Comparison of ENCODE assay signal across 34 mouse cellular contexts in the genomic region with DNA sequence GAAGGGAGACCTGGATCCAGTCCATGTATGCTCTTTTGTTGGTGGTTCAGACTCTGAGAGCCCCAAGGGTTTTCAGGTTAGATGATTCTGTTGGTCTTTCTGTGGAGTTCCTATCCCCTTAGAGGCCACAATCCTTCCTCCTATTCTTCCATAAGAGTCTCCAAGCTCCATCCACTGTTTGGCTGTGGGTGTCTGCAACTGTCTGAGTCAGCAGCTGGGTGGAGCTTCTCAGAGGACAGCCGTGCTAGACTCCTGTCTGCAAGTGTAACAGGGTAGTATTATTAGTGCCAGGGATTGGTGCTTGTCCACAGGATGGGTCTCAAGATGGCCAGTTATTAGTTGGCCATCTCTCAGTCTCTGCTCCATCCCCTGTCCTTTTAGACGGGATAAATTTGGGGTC. TPM values are rescaled to one million over a fixed set of nuclear protein-coding genes. Genes with fewer than 3 reads are reported as not detected.
"Had no signal": no experiment of that assay in that cellular context is flagged by ENCODE, and none has a peak within 500 bp of the region (broad histone marks: within the 10 kb centered on the region; RNA-seq: fewer than 3 reads in every experiment).

No protein-coding gene starts in this region.

- H3K4me2 ChIP-seq: heart, embryonic 11.5 days; heart, embryonic 12.5 days; heart, embryonic 13.5 days; hindbrain, embryonic 12.5 days; hindbrain, embryonic 13.5 days; hindbrain, embryonic 14.5 days; hindbrain, embryonic 15.5 days; intestine, embryonic 15.5 days; kidney, embryonic 15.5 days had no signal

- H3K36me3 ChIP-seq: heart, embryonic 10.5 days; heart, embryonic 12.5 days; heart, embryonic 13.5 days; heart, embryonic 15.5 days; hindbrain, embryonic 10.5 days; hindbrain, embryonic 12.5 days; hindbrain, embryonic 13.5 days; hindbrain, embryonic 15.5 days; intestine, embryonic 15.5 days; kidney, embryonic 15.5 days had no signal

- DNase-seq: heart, postnatal 10 days; heart, postnatal 14 days; heart, postnatal 36 days; heart, postnatal 4 days; kidney, adult 11 months; kidney, adult 18-20 months; kidney, adult 2 months; kidney, adult 8-10 months; kidney, adult 9 months; kidney, postnatal 10 days; kidney, postnatal 14 days; kidney, postnatal 36 days; kidney, postnatal 4 days; layer of hippocampus, adult 9-11 months; layer of hippocampus, postnatal 36 days had no signal

- H3K4me3 ChIP-seq: heart, embryonic 10.5 days; heart, embryonic 12.5 days; heart, embryonic 13.5 days; heart, embryonic 15.5 days; hindbrain, embryonic 10.5 days; hindbrain, embryonic 12.5 days; hindbrain, embryonic 13.5 days; hindbrain, embryonic 15.5 days; intestine, embryonic 15.5 days; kidney, embryonic 15.5 days; layer of hippocampus, adult 2 months had no signal

- H3K9ac ChIP-seq: heart, embryonic 12.5 days; heart, embryonic 13.5 days; heart, embryonic 15.5 days; hindbrain, embryonic 12.5 days; hindbrain, embryonic 13.5 days; hindbrain, embryonic 14.5 days; hindbrain, embryonic 15.5 days; intestine, embryonic 15.5 days; kidney, embryonic 15.5 days had no signal

- H3K9me3 ChIP-seq: heart, embryonic 10.5 days; heart, embryonic 12.5 days; heart, embryonic 13.5 days; heart, embryonic 15.5 days; hindbrain, embryonic 10.5 days; hindbrain, embryonic 12.5 days; hindbrain, embryonic 13.5 days; hindbrain, embryonic 15.5 days; intestine, embryonic 15.5 days; kidney, embryonic 15.5 days had no signal

- H3K27ac ChIP-seq: heart, embryonic 10.5 days; heart, embryonic 13.5 days; heart, embryonic 15.5 days; hindbrain, embryonic 10.5 days; hindbrain, embryonic 12.5 days; hindbrain, embryonic 13.5 days; hindbrain, embryonic 14.5 days; hindbrain, embryonic 15.5 days; hindbrain, postnatal 0 days; intestine, embryonic 15.5 days; kidney, embryonic 15.5 days; kidney, postnatal 0 days; layer of hippocampus, adult 2 months had no signal

- ATAC-seq: hindbrain, embryonic 16.5 days; hindbrain, postnatal 0 days; inflammation-experienced regulatory T-cells, adult 6 months; intestine, embryonic 15.5 days; intestine, embryonic 16.5 days; intestine, postnatal 0 days had no signal

RNA-seq across cellular contexts. Expression of a gene that starts 3.4 kb away (rescaled TPM):
- polyA plus RNA-seq: inflammation-experienced regulatory T-cells, adult 6 months had no signal
